Mouse (Mus musculus) naive thymus-derived CD4-positive, alpha-beta T cell, adult 2 months (primary cell): Measurements from ENCODE around the gene Trp53bp1.

Source experiments
- DNase-seq: peaks from one replicate; pipeline ENCODE4 v3.0.0-alpha.2; 2011; ENCODE audit warnings: low read depth

Gene Trp53bp1

DNA sequence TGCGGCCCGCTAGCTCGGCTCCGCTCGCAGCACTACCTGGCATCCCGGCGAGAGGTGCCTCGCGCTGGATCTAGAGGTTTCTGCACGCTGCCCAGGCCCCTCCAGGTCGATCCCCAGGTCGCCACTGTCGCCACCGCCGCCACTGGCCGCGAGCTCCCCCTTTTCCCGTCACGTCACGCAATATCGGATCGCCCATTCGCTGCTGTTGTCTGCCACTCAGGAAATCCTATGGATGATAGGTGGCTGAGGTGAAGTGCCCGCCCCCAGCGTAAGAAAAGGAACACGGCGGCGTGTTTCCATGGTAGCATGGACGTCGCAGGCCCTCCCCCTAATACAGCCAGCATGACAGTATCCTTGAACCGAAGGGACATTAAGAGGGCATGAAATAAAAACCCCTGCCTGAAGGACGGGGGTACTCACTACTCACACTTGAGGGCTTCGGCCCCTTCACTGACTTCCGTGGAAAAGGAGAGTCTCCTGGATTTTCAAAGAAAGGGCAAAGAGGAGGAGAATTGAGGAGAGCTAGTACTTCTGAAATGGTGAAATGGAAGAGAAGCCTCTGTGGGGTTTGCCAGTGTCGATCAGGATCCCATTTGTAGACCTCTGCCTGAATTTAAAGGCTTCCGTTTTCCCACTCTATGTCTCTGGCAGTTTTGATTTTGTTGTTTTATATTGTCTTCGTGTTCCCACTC lies at the start of gene Trp53bp1:
Gene Trp53bp1 (minus strand): TSS at position 172 of the 692 bp plus-strand sequence.
- peak; percentile 95 for DNase-seq

DNA sequence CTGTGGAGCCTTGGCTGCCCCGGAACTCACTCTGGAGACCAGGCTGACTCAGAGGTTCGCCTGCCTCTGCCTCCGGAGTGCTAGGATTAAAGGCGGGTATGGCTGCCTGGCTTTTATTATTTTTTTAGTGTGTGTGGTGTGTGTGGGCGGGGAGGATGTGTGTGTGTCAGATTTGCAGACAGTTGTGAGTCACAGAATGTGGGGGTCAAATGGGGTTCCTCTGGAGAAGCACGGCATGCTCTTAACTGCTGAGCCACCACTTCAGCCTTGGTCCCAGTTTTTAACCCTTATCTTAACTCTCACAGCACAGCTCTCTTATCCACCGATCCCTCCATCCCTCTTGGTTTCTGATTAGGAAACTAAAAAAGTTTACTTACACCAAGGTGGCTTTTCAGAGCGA lies 45.1 kb upstream of the Trp53bp1 start:
- no peak for DNase-seq

- no peak for DNase-seq
Measured at GRCm38 (mm10) chr2:121308997-121309416, 37.8 kb upstream of the Trp53bp1 start.

- DNase-seq, result no peak
Measured at GRCm38 (mm10) chr2:121300036-121300435, 28.8 kb upstream of the Trp53bp1 start.

- no peak for DNase-seq
Measured at GRCm38 (mm10) chr2:121299471-121299870, 28.3 kb upstream of the Trp53bp1 start.

DNA sequence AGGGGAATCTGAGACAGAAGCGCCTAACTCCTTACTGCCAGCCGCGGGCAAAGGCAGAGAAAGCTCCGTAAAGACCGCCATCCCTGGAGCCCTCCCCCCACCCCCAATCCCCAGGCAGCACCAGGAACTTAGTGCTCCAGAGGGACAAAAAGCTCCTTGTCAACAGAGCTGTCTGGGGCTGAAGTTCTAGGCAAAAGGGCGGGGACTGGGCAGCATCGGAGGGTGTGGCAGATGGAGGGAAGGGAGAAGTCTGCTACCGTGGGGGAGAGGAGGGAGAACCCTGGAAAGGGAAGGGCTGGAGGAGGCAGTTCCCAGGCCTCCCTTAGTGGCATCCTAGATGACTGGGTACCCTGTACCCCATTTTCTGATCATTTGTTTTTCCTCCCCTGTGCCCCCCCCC lies 26.9 kb upstream of the Trp53bp1 start:
- no peak for DNase-seq

GRCm38 (mm10) chr2:121297701-121298100 lies 26.5 kb upstream of the Trp53bp1 start:
- DNase-seq, result no peak

DNA sequence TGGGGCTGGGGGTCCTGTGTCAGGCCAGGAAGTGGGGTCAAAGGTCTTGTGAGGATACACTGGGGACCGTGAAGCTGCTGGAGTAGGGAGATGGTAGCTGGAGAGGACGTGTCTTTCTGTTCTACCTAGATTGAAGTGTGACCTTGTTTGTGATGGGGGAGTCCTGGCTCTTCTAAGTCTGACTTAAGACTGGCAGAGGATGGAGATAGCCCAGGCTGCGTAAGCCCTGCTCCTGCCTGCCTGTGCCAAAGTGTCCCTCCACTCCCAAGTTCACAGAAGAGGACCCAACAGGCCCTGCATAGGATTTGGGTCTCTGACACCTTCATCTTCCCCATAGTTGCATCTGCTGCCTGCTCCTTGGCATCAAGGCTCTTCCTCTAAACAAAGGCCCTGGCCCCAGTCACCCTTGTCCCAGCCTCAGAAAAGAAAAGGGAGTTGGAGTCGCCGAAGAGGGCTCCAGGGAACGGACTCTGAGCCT lies 25.6 kb upstream of the Trp53bp1 start:
- DNase-seq, result no peak

DNA sequence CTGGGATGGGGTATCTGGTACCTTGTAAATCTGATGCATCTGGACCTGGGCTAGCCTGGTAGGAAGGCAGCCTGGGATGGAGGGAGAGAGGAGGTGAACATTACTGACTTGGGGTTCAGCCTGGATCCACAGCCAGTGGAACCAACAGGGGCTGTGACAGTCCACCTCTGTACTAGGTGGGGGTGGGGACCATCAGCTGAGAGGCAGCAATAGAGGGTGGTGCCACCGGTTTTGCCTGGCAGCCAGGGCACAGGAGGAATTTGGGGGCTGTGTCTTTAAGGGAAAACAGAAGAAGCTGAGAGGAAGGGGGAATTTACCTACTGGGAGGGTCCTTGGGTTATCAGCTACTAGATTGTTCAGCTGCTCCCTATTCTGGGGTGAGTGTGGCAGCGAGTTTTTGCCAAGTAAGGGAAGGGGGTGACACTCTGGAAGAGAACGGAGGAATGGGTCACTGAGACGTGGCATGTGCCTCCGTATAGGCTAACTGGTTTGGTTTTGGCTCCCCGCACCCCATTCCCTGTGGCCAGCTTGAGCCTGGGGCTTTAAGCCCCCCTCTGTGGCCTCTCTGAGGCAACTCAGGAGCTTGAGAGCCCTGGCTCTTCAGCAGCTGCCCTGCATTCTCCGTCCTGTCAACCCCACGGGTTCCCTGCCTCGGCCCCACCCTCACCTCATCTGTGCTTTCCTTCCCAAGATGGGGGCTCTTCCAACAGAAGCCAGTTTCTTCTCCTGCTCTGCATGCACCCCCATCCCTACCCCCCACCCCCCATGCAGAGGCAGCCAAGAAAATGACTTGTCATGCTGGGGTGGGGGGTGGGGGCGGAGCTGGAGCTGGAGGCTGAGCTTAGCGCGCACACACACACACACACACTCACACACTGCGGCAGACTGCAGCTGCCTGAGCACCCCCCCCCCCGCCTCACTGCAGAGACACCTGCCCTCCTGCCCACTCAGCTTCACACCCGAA lies 24.7 kb upstream of the Trp53bp1 start:
- DNase-seq, result peak; percentile 45

GRCm38 (mm10) chr2:121294753-121295607 lies 23.8 kb upstream of the Trp53bp1 start:
- no peak for DNase-seq

- peak; percentile 25 for DNase-seq
Measured at GRCm38 (mm10) chr2:121294182-121294581, 23.0 kb upstream of the Trp53bp1 start.

GRCm38 (mm10) chr2:121292316-121293013 lies 21.3 kb upstream of the Trp53bp1 start:
- DNase-seq, result no peak

DNA sequence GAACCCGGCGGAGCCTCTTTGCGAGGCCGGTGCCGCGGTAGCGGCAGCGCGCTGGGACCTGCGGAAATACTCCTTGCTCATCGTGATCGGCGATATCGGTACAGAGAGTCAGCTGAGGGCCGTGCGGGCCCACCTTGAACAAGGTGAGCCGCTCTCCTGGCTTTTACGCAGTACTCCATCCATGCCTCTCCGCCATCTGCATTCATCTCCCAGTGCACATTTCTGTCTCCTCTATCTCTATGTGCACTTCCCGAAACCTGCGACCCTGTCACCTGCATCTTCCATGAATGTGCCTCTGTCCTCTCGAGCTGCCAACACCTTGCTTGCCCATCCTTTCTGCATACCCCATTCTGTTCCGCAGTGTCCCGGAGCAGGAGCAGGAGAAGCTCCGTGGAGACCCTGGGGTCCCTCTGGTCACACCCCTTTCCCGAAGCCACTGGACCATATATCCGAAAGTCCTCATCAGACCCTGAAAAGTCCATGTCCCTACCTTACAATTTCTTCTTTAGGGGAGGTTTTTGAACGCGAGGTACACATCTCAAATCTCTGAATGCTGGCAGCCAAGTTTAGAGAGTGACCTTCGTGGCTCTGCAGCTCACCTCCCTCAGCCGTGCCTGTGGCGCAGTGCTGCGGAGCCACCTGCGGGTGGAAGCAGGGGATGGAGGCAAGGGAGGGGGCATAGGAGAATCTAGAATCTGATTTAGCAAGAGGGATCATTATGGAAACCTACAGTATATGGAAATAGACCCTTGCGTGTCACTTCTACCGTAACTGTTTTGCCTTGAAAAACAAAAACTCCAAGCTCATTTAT lies 18.7 kb upstream of the Trp53bp1 start:
- DNase-seq, result peak; percentile 35

DNA sequence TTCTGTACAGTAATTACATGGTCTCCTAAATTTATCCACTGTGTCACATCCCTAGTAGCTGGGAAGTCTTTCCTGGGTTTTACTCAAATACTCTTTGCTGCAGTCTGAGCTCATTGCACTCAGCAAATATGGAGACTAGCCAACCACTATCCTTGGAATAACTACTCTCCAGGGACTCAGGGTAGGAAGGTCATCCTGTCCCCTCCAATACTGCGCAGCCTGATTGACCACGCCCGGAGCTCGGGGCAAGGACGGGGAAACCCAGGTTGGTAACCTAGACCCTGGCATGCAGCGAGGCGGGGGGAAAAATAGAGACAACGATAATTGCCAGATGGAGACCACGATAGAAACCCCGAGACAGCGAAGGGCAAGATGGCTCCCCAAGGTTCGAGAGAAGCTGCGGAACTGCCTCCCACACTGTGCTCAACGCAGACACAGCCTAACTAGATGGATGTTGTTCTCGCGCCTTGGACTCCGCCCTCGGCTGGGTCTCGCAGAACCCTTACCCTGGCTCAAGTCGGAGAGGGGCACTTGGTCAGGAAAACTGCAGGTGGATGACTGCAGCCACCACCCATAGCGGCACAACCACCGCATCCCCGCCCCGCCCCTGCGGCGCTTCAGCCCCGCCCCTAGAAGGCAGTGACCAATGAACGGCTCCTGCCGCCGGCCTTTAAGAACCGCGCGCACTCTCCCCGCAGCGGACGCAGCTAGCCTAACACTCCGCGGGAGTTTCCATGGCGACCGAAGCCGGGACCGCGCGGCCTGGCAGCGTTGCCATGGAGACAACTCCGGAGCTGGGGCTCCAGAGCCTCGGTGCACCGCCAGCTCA lies 17.9 kb upstream of the Trp53bp1 start, which contains the start of gene Map1a:
Gene Map1a (plus strand): TSS at position 700 of the 829 bp plus-strand sequence.
- peak; percentile 95 for DNase-seq

DNA sequence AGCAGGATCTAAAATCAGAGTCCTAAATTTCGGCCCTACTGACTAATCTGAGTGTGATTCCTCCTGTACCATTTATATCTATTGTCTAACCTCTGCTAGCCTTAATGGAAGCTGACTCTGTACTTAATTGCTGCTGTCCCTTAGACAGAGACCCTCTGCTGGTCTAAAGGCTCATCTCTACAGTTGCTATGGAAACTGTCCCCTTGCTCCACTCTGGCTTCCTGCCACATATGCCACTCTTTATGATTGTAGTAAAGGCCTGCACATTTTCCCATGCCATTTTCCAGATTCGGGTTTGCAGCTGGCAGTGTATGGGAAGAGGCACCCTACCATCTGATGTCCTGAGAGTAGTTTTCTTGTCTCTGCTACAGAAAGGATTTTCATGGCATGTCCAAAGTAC lies 16.6 kb upstream of the Trp53bp1 start:
- no peak for DNase-seq

GRCm38 (mm10) chr2:121271928-121272516 lies 815 bp upstream of the Trp53bp1 start:
- DNase-seq, result no peak

DNA sequence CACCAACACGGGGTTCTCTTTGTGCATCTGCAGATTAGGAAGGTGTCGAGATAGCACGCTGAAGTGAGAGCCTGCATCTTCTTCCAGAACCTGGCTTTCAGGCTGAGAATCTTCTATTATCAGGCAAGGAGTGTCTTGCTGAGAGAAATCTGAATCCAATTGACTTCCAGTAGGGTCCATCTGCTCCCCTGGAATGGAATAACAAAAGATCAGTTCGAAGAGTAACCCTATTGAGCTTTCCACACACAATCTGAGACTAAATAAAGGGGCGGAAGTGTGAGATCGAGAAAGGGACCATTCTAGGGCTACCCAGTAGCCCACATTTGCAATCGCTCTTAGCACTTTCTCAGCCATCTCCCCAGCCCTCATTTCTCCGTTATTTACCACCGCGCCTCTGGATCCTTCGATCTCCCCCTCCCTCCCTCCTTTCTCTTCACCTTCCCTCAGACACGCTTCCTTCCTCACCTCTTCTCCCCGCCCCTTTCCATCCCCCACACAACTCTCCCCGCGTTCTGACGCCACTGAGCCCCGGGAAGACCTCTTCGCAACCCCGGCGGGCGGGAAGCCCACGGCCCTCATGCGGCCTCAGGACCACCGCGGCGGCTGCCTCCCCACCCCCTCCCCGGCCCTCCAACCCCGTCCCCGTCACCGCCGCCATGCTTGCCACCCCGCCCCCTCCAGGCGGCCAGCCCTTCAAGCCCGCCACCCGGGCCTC lies 529 bp downstream of the Trp53bp1 start:
- no peak for DNase-seq

DNA sequence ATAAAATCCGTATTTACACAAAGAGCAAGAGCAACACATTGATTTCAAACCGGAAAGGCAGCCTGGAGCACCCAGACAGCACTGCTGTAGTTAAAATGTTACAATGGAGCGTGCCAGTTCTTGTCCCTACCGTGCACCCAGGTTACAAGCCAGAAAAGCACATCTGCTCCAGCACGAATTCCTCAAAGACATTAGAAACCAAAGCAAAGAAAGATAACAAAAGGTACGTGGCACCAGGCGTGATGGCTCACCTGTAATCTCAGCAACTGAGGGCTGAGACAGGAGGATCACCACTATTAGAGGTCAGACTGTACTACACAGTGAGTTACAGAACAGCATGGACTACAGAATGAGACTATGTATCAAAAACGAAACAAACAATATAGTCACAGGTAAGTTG lies 2.8 kb downstream of the Trp53bp1 start:
- no peak for DNase-seq
